Mouse (Mus musculus): Measurements from ENCODE around the gene Cth. TPM values are rescaled to one million over a fixed set of nuclear protein-coding genes. Genes with fewer than 3 reads are reported as not detected.
A peak's percentile ranks its signal among the peaks of the same experiment; 100 is the strongest.

Cth gene
- total RNA-seq, 4 experiments from 2014 or later: 3.5 to 6.3 (median 4.9) TPM

GRCm38 (mm10) chr3:157912155-157912554, 12.7 kb downstream of the Cth start:
- DNase-seq (ENCODE audit: low spot score in 2 of 2): no peak

DNA sequence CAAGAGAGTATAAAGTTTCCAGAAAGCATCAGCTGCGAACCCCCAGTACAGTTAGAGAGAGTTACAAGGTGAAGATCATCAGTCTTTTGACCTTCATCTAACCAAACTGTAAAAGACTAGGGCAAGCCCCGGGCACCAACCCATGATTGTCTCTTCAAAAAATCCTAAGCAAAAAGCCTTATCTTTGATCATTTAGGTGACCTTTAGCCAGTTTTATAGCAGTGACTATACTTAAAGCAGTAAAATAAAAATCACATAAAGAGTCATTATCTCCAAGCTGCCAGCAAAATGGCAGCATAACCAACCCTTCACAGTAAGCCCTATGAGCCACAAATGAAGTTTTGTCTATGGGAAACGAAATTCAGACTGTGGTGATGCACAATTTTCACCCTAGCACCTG, 14.6 kb downstream of the Cth start:
- no peak for DNase-seq (ENCODE audit: low spot score in 2 of 2)

GRCm38 (mm10) chr3:157908166-157908565, 16.7 kb downstream of the Cth start:
- no peak for DNase-seq (ENCODE audit: low spot score in 2 of 2)

GRCm38 (mm10) chr3:157901721-157902120, 23.2 kb downstream of the Cth start:
- DNase-seq (ENCODE audit: low spot score in 2 of 2): no peak

DNA sequence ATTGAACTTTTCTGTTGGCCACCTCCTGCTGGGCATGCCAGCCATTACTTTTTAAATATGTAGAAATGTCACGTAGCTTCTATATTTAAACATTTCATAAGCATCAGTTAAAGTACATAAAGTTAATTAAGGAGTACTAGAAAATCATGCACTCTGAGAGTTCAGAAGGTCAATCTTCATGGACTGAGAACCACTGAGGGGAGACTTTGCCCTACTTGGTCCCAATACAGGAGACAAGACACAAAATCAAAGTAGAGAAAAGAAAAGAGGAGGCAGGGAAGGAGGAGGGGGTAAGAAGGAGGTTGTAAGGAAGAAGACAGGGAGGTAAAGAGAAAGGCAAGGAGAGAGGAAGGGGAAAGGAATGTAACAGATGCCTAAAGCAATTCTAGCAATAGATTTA, 24.9 kb downstream of the Cth start:
- no peak for DNase-seq (ENCODE audit: low spot score in 2 of 2)

DNA sequence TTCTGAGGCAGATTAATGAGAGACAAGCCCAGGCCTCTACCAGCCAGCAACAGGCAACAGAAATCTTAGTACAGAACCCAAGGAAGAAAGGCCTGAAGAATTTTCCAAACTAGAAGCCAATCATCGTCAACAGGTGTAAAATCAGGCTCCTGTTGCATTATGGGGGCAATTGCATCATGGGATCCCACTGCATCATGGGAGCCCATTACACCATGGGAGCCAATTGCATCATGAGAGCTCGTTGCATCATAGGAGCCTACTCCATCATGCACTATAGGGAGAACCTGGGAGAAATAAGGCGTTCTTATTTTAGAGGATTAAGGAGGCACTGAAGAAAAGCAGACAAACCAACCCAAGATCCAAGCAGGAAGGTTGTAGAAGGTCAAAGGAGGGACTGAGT, 27.2 kb downstream of the Cth start:
- DNase-seq (ENCODE audit: low spot score in 2 of 2): no peak

GRCm38 (mm10) chr3:157891819-157892218, 33.1 kb downstream of the Cth start:
- DNase-seq (ENCODE audit: low spot score in 2 of 2): no peak

DNA sequence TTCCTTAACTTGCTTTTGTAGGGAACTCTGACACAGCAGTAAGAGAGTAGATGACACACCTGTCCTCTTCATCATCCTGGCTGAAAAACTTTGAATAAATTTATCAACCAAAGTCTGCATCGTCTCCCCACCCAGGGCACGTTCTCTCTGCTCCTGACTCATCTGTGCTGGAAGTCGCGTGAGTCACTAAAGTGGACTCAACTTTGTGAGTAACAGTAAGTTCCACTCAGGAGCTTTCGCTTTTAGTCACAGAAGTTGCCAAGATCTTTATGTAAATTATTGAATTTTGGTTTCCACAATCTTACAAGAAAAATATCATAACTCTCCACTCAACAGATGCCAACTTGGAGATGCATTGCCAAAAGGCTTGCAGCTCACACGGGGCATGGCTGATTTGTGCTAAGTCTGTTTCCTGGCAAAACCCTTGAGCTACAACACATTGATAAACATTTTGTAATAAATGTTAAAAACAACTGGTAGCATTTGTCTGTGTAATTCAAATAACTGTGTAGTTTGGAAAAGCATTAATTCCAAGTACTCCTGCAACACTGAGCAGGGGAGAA, 40.7 kb downstream of the Cth start:
- peak in 1 of 2 experiments; percentile 15 for DNase-seq (ENCODE audit: low spot score in 2 of 2)

- no peak for DNase-seq (ENCODE audit: low spot score in 2 of 2)
These were observed 41.8 kb downstream of the Cth start for GRCm38 (mm10) chr3:157883085-157883484.

DNA sequence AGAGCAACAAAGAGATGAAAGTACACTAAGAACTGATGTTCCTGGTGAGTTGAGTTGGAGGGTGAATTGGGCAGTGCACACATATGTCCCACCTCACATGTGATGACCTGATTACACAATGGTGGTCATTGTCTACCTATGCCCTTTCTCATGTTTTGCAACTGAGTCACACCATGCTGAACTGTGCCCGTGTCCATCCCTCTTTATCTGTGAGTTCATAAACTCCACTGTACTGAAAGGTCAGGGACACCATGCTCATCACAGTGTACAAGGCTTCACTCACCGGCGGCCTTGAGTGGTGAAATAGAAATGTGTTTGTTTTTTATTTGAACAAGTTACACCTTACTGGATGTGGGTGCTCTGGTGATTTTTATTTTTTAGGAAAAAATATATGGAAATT, 42.9 kb downstream of the Cth start:
- no peak for DNase-seq (ENCODE audit: low spot score in 2 of 2)

DNA sequence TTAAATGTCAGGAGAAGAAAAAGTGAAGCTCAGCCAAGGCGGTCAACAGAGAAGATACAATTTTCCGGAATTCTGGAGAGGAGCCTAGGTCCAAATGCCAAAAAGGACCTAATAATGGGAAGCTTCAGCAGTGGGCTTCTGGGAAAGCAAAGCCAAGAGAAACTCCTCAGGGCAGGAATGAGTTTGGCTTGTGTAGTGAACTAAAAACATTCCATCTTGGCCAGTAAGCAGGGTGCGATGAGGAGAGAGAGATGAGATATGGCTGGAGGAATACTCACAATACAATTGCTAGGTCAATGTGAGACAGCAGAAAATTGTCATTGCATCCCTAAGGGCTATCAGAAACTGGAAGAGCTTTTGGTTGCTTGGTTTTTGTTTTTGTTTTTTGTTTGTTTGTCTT, 43.9 kb downstream of the Cth start:
- no peak for DNase-seq (ENCODE audit: low spot score in 2 of 2)

DNA sequence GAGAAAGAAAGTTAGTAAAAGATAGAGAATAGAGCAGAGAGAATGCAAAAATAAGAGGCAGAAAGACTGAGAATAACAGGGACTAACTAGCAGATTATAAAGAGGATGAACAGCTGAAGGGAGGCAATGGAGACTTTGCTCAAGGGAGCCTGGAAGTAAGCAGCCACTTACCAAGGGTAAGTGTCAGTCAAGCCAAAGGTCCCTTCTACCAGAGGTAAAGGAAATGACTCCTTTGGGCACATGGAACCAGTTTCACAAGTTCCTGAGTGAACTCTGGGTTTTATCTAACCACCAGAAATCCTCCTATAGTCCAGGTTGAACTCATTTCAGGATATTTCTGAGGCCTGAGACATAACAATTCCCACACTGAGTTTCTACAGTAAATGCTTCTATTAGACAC, 47.0 kb downstream of the Cth start:
- DNase-seq (ENCODE audit: low spot score in 2 of 2): no peak

DNA sequence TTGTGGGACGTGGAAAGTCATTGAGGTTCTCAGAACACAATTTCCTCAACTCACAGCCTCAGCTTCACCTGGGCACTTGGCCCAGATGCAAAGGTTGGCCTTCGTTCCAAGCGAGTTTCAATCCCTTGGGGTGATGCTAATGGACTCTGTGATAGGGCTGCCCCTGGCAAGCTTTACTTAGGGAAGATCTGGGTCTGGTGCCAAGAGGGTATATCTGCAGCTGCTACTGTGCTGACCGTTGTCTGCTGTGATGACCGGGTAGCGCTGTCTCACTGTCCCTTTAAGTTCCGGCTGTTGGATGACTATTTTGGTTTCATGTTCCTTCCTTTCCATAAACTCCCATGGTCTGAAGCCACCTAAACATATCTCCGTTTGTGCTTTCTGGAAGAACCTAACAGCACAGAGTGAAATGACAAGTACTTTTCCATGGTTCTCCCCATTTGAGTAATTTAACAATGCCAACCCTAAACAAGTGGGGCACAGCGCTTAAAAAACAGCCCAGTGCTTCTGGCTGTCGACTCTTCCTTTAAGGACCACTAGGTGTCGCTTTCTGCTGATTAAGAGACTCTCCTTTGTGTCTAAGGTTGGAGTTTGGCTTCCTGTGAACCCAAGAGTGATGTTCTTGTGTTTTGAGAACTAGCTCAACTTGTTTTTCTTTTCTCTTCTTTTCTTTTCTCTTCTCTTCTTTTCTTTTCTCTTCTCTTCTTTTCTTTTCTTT, 48.3 kb downstream of the Cth start:
- no peak for DNase-seq (ENCODE audit: low spot score in 2 of 2)

- DNase-seq (ENCODE audit: low spot score in 2 of 2): no peak
These were observed 52.0 kb downstream of the Cth start for GRCm38 (mm10) chr3:157872897-157873296.

- no peak for DNase-seq (ENCODE audit: low spot score in 2 of 2)
These were observed 57.0 kb downstream of the Cth start for GRCm38 (mm10) chr3:157867836-157868235.

GRCm38 (mm10) chr3:157866251-157866650, 58.6 kb downstream of the Cth start:
- DNase-seq (ENCODE audit: low spot score in 2 of 2): no peak

DNA sequence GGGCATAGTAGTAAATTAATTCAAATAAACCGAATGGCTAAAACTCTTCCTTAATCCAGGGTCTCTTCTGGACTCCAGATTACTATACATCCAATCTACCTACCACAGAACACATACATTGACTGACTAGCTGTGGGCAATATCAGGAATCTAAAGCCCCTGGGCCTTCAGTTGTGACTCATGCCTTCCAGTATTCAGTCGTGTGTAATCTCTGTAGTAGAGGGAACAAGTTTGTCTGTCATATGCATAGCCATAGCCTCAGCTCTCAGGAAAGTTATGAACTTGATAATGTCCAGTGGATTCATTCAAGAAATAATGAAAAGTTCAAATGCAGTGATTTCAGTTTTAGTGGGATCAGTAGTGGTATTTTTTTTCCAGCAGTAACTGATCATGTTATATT, 59.0 kb downstream of the Cth start:
- no peak for DNase-seq (ENCODE audit: low spot score in 2 of 2)

DNA sequence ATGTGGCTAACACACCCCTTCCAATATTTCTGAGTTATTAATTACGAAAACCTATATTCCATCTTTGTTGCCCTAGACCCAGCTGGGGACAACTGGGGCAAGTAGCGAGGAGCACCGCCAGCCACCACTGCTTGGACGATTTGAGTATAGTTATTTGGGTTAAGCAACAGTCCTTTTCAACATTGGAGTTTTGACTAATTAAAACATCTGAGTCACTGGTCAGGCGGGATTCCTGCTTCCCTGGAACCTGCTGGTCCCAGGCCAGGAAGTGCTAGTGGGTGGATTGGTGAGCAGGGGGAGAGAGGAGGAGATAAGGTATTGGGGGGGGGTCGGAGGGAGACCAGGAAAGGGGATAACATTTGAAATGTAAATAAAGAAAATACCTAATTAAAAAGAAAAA, 59.4 kb downstream of the Cth start:
- no peak for DNase-seq (ENCODE audit: low spot score in 2 of 2)

- no peak for DNase-seq (ENCODE audit: low spot score in 2 of 2)
These were observed 72.1 kb downstream of the Cth start for GRCm38 (mm10) chr3:157852806-157853205.

DNA sequence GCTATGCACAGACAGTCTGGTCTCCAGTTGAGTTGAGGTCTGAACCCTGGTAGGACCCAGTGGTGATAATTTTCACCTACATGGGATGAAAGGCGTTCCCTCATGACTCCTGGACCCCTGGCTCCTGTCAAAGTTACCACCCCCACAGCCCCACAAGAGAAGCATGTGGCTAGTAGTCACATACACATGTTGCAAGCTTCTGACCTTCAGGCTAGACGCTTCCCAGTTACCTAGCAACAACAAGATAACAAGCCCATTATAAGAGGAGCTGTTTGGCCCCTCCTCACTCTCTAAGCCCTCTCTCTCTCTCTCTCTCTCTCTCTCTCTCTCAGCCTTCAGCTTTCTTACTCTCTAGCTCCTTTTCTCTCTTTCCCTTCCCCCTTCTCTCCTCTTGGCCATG, 76.4 kb downstream of the Cth start:
- no peak for DNase-seq (ENCODE audit: low spot score in 2 of 2)

DNA sequence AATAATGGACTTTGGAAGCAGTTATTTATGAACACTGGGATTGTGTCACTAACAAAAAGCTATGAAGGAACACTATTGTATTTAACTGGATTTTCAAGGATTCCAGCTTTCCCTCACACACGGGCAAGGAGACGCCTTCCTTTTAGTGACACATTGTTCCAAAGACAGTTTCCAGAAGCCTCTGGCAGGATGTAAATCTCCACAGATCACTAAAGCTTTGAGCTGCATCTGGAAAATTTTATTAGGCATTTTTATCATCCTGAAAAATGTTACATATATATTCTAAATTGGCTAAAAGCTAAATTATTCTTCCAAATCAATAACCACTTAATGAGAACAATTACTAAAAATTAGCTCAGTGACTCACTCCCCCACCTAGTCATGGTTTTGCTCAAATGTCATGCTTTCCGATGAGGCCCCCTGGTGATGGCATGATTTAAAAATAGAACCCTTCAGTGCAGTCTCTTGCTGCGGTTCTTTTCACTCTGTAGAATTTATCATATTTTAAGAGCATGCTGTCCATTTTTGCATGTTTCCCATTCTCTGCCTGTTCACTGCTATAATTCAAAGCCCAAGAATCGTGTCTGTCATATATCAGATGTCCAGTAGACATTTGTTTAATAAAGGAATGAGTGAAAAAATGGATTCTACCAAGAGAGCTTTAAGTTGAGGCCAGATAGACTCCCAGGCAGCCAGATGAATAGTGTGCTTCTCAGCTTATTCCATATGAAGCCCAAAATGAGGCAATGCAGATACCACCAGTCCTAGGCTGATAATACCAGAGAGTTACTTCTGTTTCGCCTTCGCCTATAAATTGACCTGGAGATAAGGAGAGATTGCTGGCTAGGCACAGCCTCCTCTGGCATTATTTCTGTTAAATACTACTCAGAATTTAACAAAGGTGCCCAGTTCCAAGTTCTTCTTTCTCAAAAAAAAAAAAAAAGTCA, 77.3 kb downstream of the Cth start:
- no peak for DNase-seq (ENCODE audit: low spot score in 2 of 2)

Measured in left cerebral cortex, adult 8-10 months (tissue).